Mouse (Mus musculus) embryo, embryonic 11 days (tissue): ENCODE results near the gene Pde3a.
A peak's percentile ranks its signal among the peaks of the same experiment; 100 is the strongest.
"Not testable (repeated sequence)": the region's sequence is repeated elsewhere in the genome, so short reads cannot be mapped to it uniquely, and the experiment has no call there.

Source experiments
- DNase-seq: peaks from one replicate; pipeline ENCODE4 v3.0.0-alpha.2; 2015

Pde3a gene

GRCm38 (mm10) chr6:141267888-141268570, 19.0 kb downstream of the Pde3a start:
- DNase-seq = no peak

- no peak for DNase-seq
Measured at GRCm38 (mm10) chr6:141268871-141269270, 19.8 kb downstream of the Pde3a start.

- no peak for DNase-seq
Measured at GRCm38 (mm10) chr6:141271133-141271532, 22.1 kb downstream of the Pde3a start.

DNA sequence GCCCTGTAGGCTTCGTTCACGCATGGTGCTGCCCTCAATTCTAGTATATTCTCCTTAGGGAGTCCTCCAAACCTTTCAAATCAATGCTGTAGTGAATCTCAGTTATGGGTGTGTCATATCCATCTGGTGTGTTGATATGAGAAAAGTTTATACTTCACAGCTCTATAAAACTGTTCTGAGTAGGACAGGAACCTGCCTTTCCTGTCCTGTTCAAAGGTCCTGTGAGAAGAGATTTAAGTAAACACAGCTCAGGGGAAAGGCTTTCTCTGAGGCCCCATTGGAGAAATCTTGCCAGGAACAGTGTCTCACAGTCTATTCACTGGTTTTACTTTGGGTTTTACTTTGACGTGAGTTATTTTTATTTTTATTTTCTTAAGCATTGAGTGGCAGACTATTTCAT, 22.5 kb downstream of the Pde3a start:
- DNase-seq = no peak

- DNase-seq = no peak
Measured at GRCm38 (mm10) chr6:141273685-141274084, 24.6 kb downstream of the Pde3a start.

- no peak for DNase-seq
Measured at GRCm38 (mm10) chr6:141281685-141282084, 32.6 kb downstream of the Pde3a start.

DNA sequence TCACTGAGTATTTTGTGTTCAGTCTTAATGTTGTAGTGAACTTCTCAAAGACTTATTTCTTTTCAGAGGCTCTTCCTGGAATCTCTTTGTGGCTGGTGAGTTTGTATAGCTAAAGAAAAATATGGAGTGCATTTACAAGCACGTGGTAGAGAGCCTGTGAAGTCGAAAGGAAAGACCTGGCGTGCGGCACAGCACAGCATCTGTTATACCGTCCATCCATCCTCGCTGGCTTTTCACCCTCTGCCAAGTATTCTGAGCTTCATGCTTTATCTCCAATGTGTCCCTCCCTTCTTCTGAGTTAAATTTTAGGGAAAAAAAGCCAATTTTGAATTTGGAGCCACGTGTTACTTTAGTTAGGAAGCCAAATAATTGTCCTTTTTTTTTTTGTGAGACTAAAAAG, 33.7 kb downstream of the Pde3a start:
- no peak for DNase-seq

GRCm38 (mm10) chr6:141291195-141291594, 42.1 kb downstream of the Pde3a start:
- no peak for DNase-seq

DNA sequence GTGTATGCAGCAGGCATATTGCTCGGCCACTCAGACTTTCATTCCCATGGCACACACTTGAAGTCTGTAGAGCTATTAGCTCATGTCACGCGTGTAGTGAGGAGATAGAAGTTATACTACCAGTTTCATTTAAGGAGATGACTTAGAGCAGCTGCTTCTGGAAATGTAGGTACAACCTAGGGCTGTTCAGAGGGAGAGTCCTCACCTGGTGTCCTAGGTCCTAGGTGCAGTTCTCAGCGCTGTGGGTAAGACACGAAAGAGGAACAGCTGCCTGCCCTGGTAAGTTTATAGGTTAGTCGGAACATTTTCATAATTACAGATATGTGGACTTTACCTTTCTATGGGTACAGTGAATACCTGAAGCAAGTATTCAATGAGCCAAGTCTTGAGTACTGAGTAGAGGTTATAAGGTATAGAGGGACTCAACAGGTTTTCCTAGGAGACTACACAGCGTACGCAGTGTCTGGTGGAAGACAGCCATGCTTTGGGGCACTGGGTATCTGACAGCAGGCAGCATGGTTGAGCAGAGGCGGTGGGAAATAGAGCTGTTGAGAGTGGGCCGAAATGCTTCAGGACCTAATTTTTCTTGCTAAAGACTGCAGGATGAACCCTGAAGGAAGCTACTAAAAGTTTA, 43.9 kb downstream of the Pde3a start:
- DNase-seq = no peak

- no peak for DNase-seq
Measured at GRCm38 (mm10) chr6:141293460-141293853, 44.4 kb downstream of the Pde3a start.

GRCm38 (mm10) chr6:141295264-141295663, 46.2 kb downstream of the Pde3a start:
- no peak for DNase-seq

DNA sequence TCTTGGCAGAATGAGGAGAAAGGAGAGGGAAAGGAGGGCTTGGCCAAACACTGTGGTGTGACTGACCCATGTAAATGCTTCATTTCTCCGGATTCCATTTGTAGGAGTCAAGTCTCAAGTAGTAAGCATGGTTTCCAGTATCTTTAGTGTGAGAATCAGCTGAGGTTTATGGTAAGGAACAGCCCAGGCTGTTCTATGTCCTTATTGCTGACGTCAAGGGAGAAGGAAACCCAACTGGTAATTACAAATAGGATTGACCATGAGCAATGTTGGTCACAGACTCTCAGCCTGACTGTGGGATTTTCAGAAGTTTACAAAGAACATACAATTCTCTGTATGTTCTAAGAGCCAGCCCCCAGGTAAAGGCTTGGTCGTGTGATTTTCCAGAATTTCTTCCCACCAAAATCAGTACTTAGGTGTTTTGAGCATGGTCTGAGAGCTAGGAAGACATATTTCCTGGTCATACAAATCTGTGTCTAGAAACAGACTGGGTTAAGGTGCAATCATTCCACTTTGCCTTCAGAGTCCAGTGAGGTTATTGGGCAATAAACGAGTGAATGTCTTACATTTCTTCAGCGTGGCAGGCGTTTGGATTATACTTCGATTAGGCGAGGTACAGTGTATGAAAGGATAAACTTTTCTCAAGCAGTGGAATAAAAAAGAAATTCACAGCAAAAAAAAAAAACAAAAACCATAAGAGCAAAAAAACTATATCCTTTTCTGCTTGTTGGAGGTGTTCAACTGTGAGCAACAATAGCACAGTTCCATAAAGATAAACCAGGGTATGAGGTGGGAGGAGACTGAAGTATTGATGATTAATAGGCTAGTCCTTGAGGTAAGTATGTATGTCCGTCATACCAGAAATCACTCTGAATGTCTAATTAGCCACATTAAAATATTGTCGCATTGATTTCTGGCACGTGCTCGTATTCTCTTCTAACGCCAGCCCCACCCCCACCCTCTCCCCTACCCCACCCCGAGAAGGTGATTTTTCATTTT, 53.0 kb downstream of the Pde3a start:
- DNase-seq = no peak

DNA sequence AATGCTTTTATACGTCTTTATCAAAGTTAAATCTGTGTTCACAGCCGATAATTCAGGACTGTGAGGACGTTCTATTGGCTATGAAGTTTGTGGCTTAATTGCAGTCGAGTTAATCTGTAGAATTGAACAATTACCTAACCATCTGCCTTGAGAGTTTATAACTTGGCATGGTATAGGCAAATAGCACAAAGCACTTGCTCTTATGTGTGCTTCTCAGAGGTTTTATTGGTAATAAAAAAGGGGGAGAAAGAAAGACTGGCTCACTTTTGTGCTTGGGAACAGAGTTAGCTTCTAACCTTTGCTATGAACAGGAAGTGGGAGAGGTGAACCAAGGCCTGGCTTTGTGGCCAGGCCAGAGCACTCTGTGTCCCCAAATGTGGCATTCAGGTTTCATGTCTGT, 53.8 kb downstream of the Pde3a start:
- no peak for DNase-seq

GRCm38 (mm10) chr6:141307326-141307725, 58.3 kb downstream of the Pde3a start:
- no peak for DNase-seq

DNA sequence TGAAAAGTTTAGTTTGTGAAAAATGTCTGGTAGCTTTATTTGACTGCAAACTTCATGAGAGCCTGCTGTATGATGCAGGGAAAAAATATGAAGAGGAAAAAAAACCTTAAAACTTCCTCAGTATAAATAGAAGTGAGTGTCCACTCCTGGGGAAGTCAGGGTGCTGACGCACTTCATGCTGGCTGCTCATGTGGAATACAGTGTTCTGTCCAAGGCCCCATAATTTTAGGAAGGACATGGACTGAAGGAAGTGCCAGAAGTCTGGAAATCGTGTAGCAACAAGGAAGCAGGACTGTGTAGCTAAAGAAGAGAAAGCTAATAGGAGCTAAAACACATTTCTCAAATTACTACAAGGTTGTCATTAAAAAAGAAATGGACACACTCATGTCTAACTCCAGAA, 59.4 kb downstream of the Pde3a start:
- no peak for DNase-seq

GRCm38 (mm10) chr6:141309872-141310271, 60.8 kb downstream of the Pde3a start:
- peak; percentile 31 for DNase-seq

GRCm38 (mm10) chr6:141310351-141310750, 61.3 kb downstream of the Pde3a start:
- no peak for DNase-seq

DNA sequence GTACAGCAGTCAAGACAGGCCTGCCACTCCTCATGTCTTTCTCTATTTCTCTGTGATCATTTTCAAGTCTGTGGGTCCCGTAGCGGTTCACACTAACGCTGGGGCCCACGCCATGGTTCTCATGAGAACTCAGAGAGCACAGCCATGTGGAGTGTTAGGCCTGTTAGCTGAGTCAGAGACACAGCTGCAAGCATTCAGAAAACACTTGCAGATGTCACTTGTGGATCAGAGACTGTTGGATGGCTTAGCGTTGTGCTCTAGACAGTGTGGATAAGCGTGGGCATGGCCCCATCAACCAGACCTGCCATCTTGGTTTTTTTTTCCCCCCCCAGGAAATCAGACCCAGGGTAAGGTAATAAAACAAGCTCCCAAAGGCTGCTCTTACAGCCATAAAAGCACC, 62.5 kb downstream of the Pde3a start:
- DNase-seq = no peak

- DNase-seq = no peak
Measured at GRCm38 (mm10) chr6:141313112-141313511, 64.0 kb downstream of the Pde3a start.

GRCm38 (mm10) chr6:141318440-141318839, 69.4 kb downstream of the Pde3a start:
- DNase-seq = no peak

DNA sequence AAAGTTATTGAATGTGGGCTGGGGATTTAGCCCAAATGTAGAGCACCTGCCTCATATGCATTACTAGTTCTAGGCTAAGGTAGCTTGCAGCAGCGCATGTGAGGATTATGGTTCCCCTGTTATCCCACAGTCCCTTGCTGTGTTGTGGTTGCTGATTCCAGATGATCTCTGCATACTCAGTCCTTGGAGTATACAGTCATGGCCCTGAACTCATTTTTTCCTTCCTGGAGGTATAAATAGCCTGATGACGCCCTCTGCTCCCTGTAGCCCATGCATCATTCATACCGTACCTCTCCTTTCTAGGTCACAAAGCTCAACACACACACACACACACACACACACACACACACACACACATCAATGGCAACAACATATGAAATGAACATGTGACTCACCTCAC, 72.2 kb downstream of the Pde3a start:
- DNase-seq = no peak

DNA sequence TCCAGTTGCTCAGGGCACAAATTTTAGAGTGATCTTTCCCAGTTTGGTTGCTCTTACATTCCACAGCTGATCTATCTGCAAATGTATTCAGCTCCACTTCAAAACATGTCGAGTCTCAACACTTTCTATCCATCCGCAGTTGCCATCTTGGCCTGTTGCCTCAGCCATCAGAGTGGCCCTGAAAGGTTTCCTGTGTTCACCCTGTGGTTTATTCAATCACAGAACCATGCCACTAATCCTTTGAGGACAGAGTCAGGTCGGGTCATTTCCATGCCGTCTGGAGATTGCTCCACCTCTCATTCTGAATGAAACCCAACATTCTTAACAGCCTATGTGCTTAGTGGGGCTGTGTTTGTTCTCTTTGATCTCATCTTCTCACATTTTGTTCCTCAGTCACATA, 73.9 kb downstream of the Pde3a start:
- no peak for DNase-seq

DNA sequence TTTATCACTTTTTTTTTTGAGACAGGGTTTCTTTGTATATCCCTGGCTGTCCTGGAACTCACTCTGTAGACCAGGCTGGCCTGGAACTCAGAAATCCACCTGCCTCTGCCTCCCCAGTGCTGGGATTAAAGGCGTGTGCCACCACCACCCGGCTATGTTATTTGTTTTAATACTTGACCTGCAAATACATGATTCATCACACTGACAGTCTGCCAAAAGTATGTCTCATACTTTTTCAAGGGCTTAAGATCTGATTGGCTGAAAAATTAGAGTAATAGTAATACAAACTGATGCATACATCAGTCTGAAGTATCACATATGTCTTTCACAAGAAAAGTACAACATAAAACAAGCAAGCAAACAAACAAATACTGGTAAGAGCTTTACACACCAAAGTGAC, 78.1 kb downstream of the Pde3a start:
- not testable (repeated sequence) for DNase-seq

- DNase-seq = no peak
Measured at GRCm38 (mm10) chr6:141328071-141328470, 79.0 kb downstream of the Pde3a start.
